Mouse (Mus musculus) T-cell, adult 2 months (primary cell): ENCODE data around the gene Cerk.
"Not testable (repeated sequence)": the region's sequence is repeated elsewhere in the genome, so short reads cannot be mapped to it uniquely, and the experiment has no call there.

Experiments
- DNase-seq: peaks from one replicate; pipeline ENCODE4 v3.0.0; 2022; ENCODE audit warnings: low spot score

The Cerk gene

DNA sequence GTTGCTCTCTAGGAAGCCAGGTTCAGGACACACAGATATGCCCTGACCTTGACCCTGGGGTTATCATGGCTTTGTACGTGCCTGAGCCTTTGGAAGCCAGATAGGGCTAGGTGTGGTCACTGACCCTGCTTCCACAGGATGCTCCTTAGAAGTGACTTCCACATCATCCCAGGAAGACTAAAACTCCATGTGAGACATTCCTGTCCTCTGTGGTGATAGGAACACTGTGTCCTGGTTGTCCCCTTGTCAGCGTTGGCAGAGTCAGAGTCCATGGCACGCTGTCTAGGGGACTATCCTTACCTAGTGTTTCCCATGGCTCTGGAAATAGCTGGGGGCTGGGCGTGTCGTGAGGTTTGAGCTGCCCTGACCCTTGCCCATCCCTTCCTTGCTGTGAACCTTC lies 69.5 kb downstream of the Cerk start:
- no peak for DNase-seq

DNA sequence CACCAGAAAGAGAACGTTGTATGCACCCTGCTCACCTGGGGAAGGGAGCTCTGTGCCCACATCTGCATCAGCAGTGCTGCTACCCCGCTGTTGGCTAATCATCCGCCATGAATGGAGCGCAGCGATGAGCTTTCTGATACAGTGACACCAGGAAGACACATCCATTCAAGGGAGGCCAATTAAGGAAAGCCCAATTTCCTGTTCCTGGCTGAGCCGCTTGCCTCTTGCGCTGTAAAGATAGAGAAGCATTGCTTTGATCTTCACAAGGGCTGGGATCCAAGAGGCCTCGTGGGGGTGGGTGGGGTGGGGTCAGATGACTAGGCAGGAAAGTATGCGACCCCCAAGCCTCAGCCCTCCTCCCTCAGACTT lies 72.6 kb downstream of the Cerk start:
- DNase-seq: peak; percentile 29

DNA sequence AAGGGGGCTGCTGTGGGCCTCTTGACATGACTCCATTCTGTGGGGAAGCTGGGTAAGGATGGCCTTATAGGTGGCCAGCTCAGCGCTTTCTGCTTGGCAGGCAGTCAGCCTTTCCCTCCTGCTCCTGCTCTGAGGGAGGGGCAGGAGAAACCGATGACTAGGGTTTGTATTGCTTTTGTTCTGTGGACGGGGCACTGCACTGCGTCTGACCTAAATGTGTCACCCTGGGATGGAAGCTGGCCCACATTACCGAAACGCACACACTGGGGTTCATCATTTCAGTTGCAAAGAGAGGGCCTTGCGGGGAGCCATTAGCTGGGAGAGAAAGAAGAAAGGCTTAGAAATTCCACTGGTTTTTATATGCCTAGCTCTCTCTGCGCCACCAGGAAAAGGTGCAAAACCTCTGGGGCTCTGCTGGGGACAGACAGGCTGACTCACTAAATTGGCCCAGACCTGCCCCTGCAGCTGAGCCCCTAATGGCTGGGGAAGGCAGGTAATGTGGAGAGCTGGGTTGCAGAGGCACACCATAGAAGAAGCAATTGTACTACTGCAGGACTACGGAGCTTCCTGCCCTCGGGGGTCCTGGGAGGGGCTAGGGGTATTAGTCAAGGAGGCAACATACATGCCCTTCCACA lies 73.1 kb downstream of the Cerk start:
- DNase-seq: no peak

DNA sequence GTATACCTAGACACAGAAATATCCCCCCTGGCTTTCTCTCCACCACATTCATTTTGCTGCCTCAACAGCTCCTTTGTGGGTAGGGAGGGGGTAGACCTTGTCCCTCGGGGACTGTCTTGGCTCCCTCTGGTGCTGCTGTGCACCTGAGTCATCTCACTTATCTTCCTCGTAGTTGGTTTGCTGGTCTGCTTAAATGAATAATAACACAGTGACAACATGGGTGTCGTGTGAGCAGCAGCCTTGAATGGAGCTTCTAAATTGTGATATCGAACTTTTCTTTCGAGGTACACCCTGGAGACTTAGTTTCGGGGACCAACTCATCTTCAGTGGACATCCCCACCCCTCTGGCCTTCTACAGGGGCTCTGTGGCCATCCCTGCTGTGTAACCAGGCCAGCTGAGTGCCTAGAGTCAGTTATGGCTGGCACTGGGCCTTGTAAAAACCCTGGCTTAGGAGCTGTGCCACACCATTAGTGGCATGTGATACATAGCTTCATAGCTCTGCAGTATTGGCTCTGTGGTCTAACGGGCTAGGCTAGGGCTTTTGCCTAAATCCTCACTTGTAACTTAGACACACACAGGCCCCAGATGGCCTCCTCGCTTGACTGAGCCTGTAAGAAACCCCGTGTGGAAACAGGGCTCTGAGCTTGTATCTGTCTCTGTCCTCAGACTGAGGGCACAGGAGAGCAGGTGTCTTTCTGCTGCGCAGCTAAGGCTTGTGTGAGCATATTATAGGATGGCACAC lies 75.4 kb downstream of the Cerk start:
- DNase-seq: no peak

DNA sequence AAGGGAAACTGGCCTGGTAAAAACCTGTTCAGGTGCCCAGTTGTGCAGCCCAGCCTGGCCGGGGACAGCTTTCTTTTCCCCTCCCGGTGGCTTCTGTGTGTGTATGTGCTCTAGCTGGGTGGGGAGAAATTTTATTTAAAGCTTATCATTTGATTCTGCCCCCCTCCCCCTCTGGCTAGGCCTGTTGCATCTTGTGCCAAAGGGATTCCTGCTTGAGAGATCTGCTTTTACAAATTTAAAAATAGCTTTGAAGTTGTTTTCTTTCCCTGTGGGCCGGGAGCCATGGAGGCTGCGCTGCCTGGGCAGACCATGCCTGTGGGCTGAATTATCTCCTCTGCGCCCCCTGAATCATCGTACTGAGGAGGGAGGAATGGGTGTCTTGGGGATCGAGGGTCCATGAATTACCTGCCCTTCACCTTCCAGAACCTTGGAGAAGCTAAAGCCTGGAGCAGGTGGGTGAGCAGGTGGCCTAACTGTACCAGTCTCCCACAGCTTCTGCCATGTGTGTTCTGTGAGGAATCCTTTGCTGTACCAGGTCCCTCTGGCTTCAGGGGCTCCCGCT lies 76.2 kb downstream of the Cerk start:
- no peak for DNase-seq

DNA sequence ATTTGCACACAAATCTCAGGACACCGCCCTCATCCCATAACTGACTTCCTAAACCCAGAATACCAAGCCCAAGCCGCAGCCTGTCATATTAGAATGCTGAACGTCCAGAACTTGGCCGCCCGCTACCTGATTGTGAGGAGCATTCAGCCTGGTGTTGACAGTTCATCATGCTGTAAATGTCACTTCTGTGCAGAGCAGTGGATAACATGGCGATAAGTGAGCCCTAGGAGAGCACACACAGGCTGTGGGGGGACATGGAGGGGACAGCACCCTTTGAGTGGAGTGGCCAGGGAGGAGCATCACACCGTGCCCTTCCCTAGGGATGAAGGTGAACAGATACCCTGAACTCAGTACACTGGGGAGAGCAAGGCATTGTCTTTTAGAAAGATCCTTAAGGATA lies 76.7 kb downstream of the Cerk start:
- no peak for DNase-seq

DNA sequence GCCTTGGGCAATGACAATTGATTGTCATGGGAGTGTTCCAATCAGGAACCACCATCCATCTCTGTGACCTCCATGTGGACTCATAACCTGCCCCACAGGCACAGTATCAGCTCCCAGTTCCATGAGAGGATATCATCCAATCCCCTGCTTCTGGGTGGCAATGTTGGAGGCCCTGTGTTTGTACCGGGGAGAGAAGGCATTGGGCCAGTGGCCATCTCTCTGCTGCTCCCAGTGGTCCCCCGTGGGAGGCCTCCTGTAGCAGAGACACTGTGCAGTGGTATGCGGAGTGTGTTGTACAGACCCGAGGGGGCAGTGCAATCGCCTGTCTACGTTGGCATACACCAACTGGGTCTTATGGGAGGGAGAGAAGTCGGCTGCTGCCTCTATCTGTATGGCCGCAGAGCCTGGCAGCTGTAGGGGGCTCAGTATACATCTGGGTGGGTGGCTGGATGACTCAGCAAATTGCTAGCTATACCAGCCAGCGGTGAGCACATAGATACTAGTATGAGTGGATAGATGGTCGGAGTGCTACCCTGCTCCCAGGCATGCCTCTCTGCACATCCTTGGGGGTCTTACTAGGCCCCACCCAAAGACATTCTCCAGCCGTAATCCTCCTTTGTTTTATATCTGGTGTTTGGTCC lies 78.0 kb downstream of the Cerk start:
- DNase-seq: no peak

DNA sequence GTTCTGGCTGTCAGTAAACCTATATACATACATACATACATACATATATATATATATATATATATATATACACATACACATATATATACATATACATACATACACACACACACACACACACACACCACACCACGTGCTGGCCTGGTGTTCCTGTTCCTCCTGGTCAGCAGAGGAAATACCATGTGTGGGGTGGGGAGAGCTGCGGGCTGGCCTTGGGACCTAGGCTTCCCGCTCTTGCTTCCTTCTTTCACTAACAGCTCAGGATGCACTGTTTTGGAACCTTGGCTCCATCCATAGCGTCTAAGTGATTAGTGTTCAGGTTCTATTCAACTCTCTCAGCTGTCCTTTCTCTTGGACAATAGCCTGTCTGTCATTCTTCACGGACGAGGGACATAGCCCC lies 80.2 kb downstream of the Cerk start:
- DNase-seq: no peak

DNA sequence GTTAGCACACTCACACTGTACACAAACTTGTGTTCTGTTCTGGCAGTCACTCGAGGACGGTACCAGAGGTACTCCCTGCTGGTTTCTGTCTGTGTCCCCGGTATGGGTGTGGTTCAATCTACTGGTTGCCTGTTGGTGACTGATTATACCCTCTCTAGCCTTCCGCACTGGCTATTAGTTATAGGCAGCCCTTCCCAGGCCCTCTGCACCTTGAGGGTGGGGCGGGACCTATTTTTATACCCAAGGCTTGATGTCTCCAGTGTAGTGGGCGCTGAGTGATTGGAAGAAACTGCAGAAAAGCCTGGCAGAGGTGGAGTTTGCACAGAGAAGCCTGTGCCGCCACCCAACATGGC lies 80.6 kb downstream of the Cerk start:
- no peak for DNase-seq

DNA sequence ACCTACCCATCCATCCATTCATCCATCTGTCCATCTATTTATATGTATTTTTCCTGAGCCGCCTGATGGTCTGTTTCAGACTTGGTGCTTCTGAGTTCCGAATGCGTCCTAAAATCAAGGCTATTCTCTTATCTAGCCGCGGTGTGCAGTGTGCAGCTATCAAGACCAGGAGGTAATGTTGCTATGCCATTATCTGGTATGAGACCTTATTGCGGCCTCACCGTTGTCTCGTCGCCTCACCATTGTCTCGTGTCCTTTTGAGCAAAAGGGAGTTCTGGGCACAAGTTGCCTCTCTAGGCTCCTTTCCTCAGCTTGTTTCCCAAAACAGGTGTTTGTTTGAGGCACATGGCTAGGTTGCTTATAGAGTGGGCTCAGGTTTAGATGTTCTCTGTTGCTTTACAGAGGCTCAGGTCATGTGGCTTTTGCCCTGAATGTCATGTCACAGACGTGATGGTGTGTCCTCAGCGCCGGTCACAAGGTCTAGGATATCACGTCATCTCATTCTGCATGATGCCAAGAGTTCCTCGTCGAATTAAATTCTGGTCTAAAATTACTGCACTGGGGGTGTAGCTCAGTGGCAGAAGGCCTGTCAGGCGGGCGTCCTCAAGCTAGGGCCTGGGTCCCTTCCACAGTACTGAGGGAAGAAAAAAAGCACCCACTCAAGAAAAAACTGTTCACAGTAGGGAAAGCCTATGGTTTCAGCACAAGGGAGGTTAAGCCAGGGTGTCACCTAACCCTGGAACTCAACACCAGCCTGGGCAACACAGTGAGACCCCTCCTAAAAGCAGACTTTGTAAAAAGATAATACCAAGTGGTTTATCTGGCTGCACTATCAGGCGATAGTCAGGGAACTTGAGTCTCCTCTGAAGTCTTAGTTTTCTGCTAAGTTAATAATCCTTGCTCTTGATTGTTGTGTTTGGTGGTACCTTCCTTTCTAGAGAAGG lies 81.3 kb downstream of the Cerk start:
- DNase-seq: no peak

DNA sequence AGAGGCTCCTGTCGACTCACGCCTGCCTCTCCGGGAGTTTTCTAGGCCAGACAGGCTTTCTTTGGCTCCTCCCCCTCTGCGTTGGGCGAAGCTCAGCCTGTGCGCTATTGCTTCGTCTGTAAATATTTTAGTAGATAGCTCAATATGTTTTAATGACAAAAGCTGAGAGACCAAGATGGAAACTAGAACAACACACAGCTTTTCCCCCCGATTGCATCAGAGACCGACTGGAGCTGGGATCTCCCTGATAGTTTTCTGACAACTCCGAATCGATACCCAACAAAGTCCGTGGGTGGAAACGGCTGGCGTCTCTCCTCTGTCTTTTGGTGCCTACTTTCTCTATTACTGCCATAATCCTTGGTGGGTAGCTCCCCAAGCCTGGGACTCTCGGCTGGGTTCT lies 83.6 kb downstream of the Cerk start:
- DNase-seq: no peak

DNA sequence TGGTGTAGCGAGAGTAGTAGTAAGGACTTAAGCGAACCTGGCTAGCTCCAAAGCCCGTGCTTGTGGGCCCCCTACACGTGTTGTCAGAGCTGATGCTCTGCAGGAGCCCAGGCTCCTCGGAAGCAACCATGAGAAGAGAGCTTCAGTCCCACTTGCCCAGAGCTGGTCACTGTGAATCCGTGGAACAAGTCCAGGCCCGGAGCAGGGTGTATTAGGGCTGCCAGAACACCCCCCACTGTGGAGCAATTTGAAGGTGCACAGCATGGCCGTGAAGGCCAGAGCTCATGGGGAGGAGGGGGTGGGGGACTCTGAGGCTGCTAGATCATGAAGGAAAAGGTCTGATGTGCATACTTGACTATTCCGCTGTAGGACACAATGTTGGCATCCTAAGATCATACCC lies 84.4 kb downstream of the Cerk start:
- DNase-seq: no peak

DNA sequence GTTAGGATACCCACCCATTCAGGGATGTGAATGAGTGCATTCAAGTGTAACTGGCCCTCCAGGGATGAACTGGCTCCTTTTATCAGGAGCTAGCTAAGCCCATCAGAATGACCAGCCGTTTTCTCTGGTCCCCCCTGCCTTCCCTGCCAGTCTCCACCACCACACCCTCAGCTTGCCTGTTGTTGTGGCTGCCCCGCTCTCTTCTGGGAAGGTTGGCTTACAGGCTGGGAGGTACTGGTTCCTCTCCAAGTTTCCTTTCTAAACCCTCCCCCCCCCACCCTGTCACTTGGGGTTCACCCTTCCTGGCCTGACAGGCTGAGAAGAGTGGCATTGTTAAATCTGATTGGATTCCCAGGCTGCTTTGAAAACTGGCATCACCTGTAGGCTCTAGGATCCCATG lies 88.1 kb downstream of the Cerk start:
- DNase-seq: no peak

DNA sequence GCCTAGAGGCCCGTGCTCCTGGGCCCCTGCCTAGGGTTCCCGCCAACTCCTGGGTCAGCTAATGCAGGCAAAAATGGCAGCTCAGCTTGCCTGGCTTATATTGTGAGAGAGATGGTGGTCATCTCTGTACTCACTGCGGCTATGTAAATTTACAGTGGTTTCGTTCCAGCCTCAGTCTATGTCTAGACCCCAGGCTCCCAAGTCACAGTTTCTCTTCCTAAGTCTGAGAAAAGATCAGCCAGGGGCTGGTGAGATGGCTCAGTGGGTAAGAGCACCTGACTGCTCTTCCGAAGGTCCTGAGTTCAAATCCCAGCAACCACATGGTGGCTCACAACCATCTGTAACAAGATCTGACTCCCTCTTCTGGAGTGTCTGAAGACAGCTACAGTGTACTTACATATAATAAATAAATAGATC lies 89.3 kb downstream of the Cerk start:
- not testable (repeated sequence) for DNase-seq

DNA sequence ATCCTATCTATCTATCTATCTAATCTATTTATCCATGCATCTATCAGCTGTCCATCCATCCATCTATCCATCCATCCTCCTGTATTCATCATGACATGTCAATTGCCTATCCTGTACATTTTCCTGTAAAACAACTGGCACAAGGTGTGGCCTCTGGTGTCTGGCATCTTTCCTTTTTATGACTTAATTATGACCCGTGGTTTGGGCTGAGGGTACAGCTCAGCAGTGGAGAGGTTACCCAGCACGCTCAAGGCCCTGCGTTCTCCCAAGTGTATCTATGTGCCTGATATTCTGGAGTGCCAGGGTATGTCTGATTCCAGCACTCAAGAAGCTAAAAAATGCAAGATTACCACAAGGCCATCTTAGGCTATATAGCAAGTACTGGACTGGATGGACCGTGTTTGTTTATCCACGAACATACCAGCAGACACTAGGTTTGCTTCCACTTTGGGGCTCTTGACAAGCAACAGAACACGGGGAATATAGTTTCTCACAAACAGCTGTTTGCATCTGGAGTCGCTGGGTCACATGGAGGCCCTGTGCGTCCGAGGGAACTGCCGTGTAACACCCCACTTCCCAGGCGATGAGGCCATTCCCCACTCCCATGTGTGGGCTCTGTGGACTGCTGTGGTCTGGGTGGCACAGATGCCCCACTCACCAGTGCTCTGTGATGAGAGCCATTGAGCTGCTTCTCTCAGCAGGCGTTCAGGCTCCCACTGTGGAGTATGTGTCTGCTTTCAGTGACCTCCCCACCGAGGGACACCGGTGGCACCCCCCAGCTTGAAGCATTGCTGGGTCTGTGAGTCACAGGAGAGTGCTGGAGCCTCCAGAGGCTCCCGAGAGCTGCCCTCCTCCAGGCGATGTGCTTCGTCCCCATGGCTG lies 90.0 kb downstream of the Cerk start:
- no peak for DNase-seq

DNA sequence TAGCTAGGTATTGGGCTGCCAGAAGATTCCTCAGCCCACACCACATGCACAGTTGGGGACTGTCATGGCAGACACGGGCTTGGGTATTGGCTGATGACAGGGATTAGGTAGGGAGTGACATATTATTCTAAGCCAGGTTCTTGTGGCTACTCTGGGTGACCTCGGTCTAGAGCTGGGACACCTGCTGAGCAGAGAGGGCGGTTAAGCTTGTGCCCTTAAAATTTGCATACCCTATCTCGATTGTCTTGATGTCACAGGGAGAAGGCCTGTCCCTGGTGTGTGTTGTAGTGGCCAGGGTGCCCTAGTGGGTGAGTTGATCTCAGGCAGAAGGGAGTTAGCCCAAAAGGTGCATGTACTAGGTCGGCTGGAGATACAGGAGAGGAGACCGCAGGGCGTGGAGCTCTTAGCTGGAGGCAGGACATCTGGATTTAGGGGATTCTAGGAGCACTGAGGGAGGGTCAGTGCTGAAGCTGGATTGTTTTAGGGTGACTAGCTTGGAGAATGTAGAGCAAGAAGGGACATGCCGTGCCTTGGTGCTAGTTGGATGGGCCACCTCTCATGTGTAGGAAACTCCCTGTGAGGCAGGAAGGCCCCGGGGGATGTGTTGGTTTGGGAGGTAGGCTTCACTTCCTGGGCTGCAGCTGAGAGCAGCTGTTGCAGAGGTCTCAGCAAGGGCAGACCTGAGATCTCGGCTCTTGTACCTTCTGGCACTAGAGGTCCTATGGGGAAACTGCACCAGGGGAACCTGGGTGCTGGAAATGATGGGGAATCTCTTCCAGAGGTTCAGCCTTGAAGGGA lies 91.4 kb downstream of the Cerk start:
- peak; percentile 44 for DNase-seq

DNA sequence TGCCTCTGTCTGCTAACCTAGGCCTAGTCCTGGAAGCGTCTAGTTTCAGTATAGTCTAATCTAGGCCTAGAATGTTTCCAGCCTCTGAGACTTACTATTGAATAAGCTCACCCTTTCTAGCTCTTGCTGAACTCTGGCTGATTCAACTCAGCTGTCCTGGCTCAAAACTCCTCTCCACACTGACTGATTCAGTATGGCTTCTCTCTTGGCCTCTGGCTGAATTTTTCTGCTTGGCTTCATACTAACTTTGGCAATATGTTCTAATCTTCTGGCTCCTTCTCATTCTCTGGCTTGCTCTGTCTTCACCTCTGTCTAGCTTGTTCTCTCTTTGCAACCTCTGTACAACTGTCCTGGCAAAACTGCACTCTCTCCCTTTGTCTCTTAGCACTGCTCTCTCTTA lies 92.7 kb downstream of the Cerk start:
- no peak for DNase-seq

DNA sequence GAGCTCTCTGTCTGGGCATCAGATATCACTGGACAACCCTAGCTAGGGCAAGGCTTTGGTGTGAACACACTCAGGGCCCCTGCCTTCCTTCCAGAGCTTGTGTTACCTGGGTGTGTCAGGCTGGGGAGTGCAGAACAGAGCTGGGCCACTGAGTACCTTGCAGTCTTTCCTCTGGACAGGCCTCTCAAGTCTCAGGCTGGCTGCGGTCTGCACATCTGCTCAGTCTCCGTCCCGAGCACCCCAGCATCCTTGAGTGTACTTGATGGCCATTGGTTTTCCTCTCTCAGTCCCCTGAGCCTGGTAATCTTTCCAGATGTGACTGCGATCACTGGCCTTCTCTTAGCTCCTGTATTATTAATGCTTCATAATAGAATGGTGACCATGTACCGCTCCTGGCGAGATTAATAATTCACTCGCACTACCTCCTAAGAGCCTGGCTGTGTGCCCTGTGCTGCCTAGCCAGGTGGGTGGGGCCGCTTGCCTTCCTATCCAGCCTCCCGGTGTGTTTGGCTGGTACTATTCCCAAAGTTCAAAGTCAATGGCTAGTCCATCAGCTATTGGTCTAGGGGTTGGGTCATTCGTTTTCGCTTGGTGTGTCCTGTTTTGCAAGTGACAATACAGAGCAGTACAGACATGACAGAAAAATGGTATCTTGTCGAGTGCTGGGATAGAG lies 93.8 kb downstream of the Cerk start:
- DNase-seq: no peak

DNA sequence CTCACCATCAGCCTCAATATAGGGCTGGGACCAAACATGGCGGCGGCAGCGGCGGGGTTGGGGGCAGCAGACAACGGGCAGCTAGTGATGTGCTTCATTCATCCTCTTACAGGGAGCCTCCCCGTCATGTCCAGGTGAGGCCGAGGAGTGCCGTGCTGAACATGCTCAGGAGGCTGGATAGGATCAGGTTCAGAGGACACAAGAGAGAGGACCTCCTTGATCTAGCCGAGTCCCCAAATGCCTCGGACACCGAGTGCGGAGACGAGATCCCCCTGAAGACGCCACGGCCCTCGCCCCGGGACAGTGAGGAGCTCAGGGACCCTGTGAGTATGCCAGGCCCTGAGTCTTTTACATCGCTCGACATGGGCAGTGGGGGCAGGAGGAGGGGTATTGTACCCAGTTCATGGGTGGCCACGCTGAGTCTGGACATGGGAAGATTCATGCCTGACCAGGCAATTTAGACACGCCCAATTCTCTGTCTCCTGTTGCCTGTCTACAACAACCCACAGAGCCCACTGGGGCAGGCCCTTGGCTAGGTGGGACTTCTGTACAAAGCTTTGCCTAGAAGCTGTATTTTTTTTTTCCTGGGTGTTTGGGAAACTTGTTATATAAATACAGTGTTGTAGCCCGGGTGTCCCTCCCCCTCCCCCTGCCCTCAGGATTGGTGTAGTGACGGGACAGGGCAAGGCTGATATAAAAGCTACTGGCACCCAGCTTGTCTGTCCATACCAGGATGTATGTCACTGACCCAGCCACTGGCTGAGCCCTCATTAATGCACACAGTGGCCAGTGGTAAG lies 94.5 kb downstream of the Cerk start:
- DNase-seq: no peak
